Mouse (Mus musculus): ENCODE measurements around the gene Ccdc153.

GRCm38 (mm10) chr9:44268027-44268360 is 27.5 kb downstream of the Ccdc153 start:
- no peak for TF ChIP-seq EP300 (IDR thresholded peaks at IDR 0.05; ENCODE audit: low read depth)
- TF ChIP-seq CTCF (IDR thresholded peaks at IDR 0.05; ENCODE audit: low read depth): peak; percentile 60
